Mouse (Mus musculus): Measurements from ENCODE around the gene Ephb6.

- no peak for TF ChIP-seq CTCF (IDR thresholded peaks at IDR 0.05; ENCODE audit: borderline replicate concordance, control insufficient read depth, extremely low read depth, insufficient read depth, low read length, poor library complexity)
- TF ChIP-seq POLR2A (IDR thresholded peaks at IDR 0.05; ENCODE audit: control insufficient read depth, extremely low read depth, insufficient read depth, low read length, poor library complexity): no peak
These were observed 26.3 kb downstream of the Ephb6 start for GRCm38 (mm10) chr6:41631549-41631948.
